Mouse (Mus musculus): ENCODE data around the gene Rab3ip.

Rab3ip gene

DNA sequence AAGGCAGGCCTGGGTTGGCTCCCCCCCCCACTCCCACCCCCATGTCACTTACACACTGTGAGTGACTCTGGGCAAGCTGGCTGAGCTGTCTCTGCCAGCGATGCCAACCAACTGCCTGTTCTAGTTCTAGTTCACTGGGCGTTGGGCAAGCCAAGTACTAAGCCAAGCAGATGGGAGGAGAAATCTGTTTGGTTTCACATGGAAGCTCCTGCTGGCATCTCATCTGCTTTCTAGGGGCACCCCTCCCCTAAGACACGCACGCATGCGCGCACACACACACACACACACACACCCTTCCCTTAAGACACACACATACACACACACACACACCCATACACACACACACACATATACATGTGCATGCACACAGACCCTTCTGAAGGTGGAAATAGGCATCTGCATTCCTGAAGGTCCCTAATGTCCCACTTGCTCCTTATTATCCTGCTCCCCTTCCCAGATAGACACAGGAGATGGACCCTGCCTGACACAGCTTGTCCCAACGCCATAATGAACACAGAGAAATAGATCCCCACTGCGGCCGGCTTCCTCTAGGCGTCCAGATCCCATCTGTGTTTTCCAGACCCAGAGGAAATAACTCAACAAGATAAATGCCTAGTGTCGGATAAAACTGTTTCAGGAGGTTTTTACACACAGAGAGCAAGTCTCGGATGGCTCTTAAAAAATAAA, 79.1 kb downstream of the Rab3ip start:
- peak; percentile 32 for DNase-seq (ENCODE audit: low read depth, low spot score)

- DNase-seq (ENCODE audit: low read depth, low spot score): no peak
Observed at GRCm38 (mm10) chr10:116870819-116871218, 79.8 kb downstream of the Rab3ip start.

Data from R1 (cell line).